Mouse (Mus musculus) heart, postnatal 10 days (tissue): ENCODE results near the gene Avil. TPM values are rescaled to one million over a fixed set of nuclear protein-coding genes. Genes with fewer than 3 reads are reported as not detected.
A peak's percentile ranks its signal among the peaks of the same experiment; 100 is the strongest.

ENCODE experiments used
- DNase-seq, 2 experiments: peaks; one replicate each; pipeline ENCODE4 v3.0.0; 2021
- intact Hi-C: fragments of 180-260 bp; cut with DNase I; formaldehyde crosslinking; loops from one replicate; pipeline ENCODE4 v1.15.1; 2025
- total RNA-seq, 2 experiments: library from RNA; stranded (reverse); gene quantifications; 2 replicates each; pipeline ENCODE4 v1.2.3; 2021

The Avil gene
- total RNA-seq, 2 experiments from 2014 or later, result 0.14 to 0.17 TPM

GRCm38 (mm10) chr10:127003806-127004205, 3.3 kb downstream of the Avil start:
- intact Hi-C loops, result no loop called here
- no peak for DNase-seq

GRCm38 (mm10) chr10:127016488-127016887, 16.0 kb downstream of the Avil start:
- intact Hi-C loops, result no loop called here
- DNase-seq, result no peak

- intact Hi-C loops, result no loop called here
- DNase-seq, result no peak
These were observed 16.6 kb downstream of the Avil start for GRCm38 (mm10) chr10:127017071-127017470.

- intact Hi-C loops, result no loop called here
These were observed 17.9 kb downstream of the Avil start for GRCm38 (mm10) chr10:127018422-127018821.

GRCm38 (mm10) chr10:127030336-127031296, 30.1 kb downstream of the Avil start, which contains the start of gene Tsfm:
Gene Tsfm, minus strand, starts transcription at chr10:127030840.
- peak; percentile 93 to 96 for DNase-seq
- intact Hi-C loops, result loop anchor here (1.0 to 2.0 kb wide), 2 partner anchors 40 to 111 kb away; no protein-coding TSS in a partner anchor

More at GRCm38 (mm10) chr10:127018422-127018821, 17.9 kb downstream of the Avil start:
- no peak for DNase-seq

GRCm38 (mm10) chr10:127033301-127033741, 32.8 kb downstream of the Avil start:
- intact Hi-C loops, result no loop called here
- no peak for DNase-seq

GRCm38 (mm10) chr10:127036273-127036672, 35.8 kb downstream of the Avil start:
- intact Hi-C loops, result no loop called here
- DNase-seq, result no peak

GRCm38 (mm10) chr10:127037641-127038040, 37.1 kb downstream of the Avil start:
- intact Hi-C loops, result no loop called here
- no peak for DNase-seq

GRCm38 (mm10) chr10:127040569-127041214, 40.2 kb downstream of the Avil start:
- intact Hi-C loops, result no loop called here

GRCm38 (mm10) chr10:127041274-127041766, 40.8 kb downstream of the Avil start, which contains the start of the genes Mettl1 and Eef1akmt3:
Gene Mettl1, plus strand, starts transcription at chr10:127041414.
Gene Eef1akmt3, minus strand, starts transcription at chr10:127041513.
- peak in 1 of 2 experiments; percentile 49 for DNase-seq
- intact Hi-C loops, result no loop called here

More at GRCm38 (mm10) chr10:127040569-127041214, 40.2 kb downstream of the Avil start:
- no peak for DNase-seq

- intact Hi-C loops, result no loop called here
- peak; percentile 93 for DNase-seq
These were observed 41.3 kb downstream of the Avil start for GRCm38 (mm10) chr10:127041774-127042338.

GRCm38 (mm10) chr10:127042468-127043115, 42.1 kb downstream of the Avil start:
- intact Hi-C loops, result no loop called here
- no peak for DNase-seq

- intact Hi-C loops, result no loop called here
These were observed 42.7 kb downstream of the Avil start for GRCm38 (mm10) chr10:127043187-127043586.

GRCm38 (mm10) chr10:127047954-127048353, 47.4 kb downstream of the Avil start, which contains the start of gene Cyp27b1:
Gene Cyp27b1, plus strand, starts transcription at chr10:127048250.
- intact Hi-C loops, result no loop called here
- DNase-seq, result no peak

More at GRCm38 (mm10) chr10:127043187-127043586, 42.7 kb downstream of the Avil start:
- no peak for DNase-seq

- intact Hi-C loops, result no loop called here
- DNase-seq, result no peak
These were observed 48.3 kb downstream of the Avil start for GRCm38 (mm10) chr10:127048608-127049394.

GRCm38 (mm10) chr10:127049395-127050118, 49.0 kb downstream of the Avil start:
- no peak for DNase-seq
- intact Hi-C loops, result no loop called here

- intact Hi-C loops, result no loop called here
- no peak for DNase-seq
These were observed 49.6 kb downstream of the Avil start for GRCm38 (mm10) chr10:127050119-127050474.

GRCm38 (mm10) chr10:127054646-127055045, 54.1 kb downstream of the Avil start:
- no peak for DNase-seq
- intact Hi-C loops, result no loop called here

GRCm38 (mm10) chr10:127055406-127055805, 54.9 kb downstream of the Avil start:
- intact Hi-C loops, result no loop called here
- DNase-seq, result no peak
